Mouse (Mus musculus) embryonic fibroblast, embryonic 13.5 days (primary cell): Measurements from ENCODE around the gene Rnaseh2c. TPM values are rescaled to one million over a fixed set of nuclear protein-coding genes. Genes with fewer than 3 reads are reported as not detected.

Experiments used
- H3K27ac ChIP-seq: 2 replicates; pipeline ENCODE4 v1.5.1; 2012; ENCODE audit warnings: low read length, control low read depth, inconsistent platforms; ENCODE audit not compliant: insufficient read depth
- H3K4me1 ChIP-seq: 2 replicates; pipeline ENCODE4 v1.6.1; 2011; ENCODE audit warnings: low read length; ENCODE audit not compliant: control insufficient read depth, insufficient read depth
- H3K4me3 ChIP-seq: 2 replicates; pipeline ENCODE4 v1.5.1; 2011; ENCODE audit warnings: mild to moderate bottlenecking, control low read depth, low read length; ENCODE audit not compliant: insufficient read depth
- CTCF ChIP-seq: IDR thresholded peaks from 2 replicates; pipeline ENCODE4 v1.5.1; 2011; ENCODE audit warnings: mild to moderate bottlenecking, control low read depth, low read length, moderate library complexity, borderline replicate concordance; ENCODE audit not compliant: insufficient read depth
- POLR2A ChIP-seq: IDR thresholded peaks from 2 replicates; pipeline ENCODE4 v1.6.1; 2011; ENCODE audit warnings: low read depth, mild to moderate bottlenecking, control low read depth, low read length, moderate library complexity
- polyA plus RNA-seq: library from polyadenylated mRNA; stranded (reverse); fragments of >200 nt; gene quantifications from 2 replicates; pipeline ENCODE4 v1.2.4, GENCODE M21; 2011; ENCODE audit warnings: low read depth; ENCODE audit not compliant: missing spikeins, insufficient read length

Rnaseh2c gene
- polyA plus RNA-seq, 1 experiment, result 38.5 TPM

DNA sequence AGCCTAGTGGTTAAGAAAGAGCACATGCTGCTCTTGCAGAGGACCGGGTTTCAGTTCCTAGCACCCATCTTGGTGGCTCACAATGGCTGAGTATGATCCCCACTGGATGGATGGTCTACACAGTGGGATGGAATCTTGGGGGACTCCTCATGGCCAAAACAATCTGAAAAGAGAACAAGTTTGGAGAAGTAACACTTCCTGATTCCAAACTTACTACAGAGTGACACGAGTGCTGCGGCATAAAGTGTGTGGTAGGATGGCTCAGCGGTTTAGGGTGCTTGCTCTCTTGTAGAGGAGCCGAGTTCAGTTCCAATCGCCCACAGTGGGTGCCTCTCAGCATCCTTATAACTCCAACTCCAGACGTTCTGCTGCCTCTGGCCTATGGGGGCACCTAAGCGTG lies 23.6 kb downstream of the Rnaseh2c start:
- Histone ChIP-seq H3K4me1 (no peaks in the 10 kb centered on the region), H3K27ac (no peak overlapping the region), H3K4me3 (no peak overlapping the region)
- TF ChIP-seq POLR2A (no peak), CTCF (no peak)

GRCm38 (mm10) chr19:5629907-5630306 lies 28.2 kb downstream of the Rnaseh2c start:
- TF ChIP-seq CTCF (no peak), POLR2A (no peak)
- no peak overlapping the region for H3K4me3 ChIP-seq
- H3K4me1 ChIP-seq, result no peaks in the 10 kb centered on the region
- no peak overlapping the region for H3K27ac ChIP-seq

DNA sequence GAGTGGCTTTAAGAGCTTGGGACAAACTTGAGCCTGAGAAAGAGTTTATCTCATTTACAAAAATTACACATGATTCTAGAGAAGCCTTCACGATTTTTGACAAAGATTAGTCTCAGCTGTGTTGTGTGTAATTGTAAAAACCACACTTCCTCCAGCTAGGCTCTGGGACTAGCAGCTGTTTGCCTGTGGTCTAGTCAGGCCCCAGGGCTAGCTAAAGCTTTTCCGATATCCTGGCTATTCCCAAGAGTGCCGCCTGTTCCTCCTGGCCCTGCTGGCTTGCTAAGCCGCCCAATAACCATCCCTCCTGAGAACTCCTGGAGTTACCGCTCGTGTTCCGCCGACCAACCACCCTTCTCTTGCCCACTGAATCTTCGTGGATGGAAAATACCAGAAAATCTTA lies 30.4 kb downstream of the Rnaseh2c start:
- Histone ChIP-seq H3K27ac (no peak overlapping the region), H3K4me1 (peaks cover 3% of the 10 kb centered on the region; the same call in 1 of the 2 replicates), H3K4me3 (no peak overlapping the region)
- TF ChIP-seq CTCF, result no peak
- TF ChIP-seq POLR2A, result no peak

- TF ChIP-seq POLR2A (no peak), CTCF (no peak)
- Histone ChIP-seq H3K27ac (no peak overlapping the region), H3K4me3 (no peak overlapping the region), H3K4me1 (peaks cover 13% of the 10 kb centered on the region; the same call in 1 of the 2 replicates)
These were observed 34.4 kb downstream of the Rnaseh2c start for GRCm38 (mm10) chr19:5636036-5636570.

GRCm38 (mm10) chr19:5636571-5637041 lies 34.9 kb downstream of the Rnaseh2c start:
- no peak for TF ChIP-seq CTCF
- no peak for TF ChIP-seq POLR2A
- H3K27ac ChIP-seq, result peak overlapping the region; percentile 50
- peak overlapping the region; percentile 27 for H3K4me3 ChIP-seq
- peaks cover 13% of the 10 kb centered on the region; the same call in 1 of the 2 replicates for H3K4me1 ChIP-seq

- peak; percentile 79 for TF ChIP-seq POLR2A
- no peak for TF ChIP-seq CTCF
- Histone ChIP-seq H3K27ac (peak within 1 kb of the TSS; percentile 68), H3K4me1 (peaks cover 13% of the 10 kb centered on the region; the same call in 1 of the 2 replicates), H3K4me3 (peak within 1 kb of the TSS; percentile 92)
These were observed 35.7 kb downstream of the Rnaseh2c start, which contains the start of gene Rela for GRCm38 (mm10) chr19:5637069-5638047. Gene Rela (plus strand): TSS chr19:5637483.

DNA sequence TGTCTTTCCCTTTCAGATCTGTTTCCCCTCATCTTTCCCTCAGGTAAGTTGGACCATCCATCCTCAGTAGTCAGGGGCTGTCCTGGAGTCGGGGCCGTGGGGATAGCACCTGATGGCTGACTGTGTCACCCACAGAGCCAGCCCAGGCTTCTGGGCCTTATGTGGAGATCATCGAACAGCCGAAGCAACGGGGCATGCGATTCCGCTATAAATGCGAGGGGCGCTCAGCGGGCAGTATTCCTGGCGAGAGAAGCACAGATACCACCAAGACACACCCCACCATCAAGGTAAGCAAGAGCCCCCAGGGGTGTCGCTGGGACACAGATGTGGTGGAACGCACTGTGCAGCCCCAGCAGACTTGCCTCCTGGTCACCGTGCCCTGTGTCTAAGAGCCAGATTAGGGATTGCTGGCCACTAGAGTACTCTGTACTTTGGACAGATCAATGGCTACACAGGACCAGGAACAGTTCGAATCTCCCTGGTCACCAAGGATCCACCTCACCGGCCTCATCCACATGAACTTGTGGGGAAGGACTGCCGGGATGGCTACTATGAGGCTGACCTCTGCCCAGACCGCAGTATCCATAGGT lies 36.8 kb downstream of the Rnaseh2c start:
- H3K27ac ChIP-seq, result no peak overlapping the region
- TF ChIP-seq CTCF (no peak), POLR2A (no peak)
- peak overlapping the region; percentile 92 for H3K4me3 ChIP-seq
- H3K4me1 ChIP-seq, result peaks cover 13% of the 10 kb centered on the region; the same call in 1 of the 2 replicates

GRCm38 (mm10) chr19:5640339-5640738 lies 38.7 kb downstream of the Rnaseh2c start:
- no peak overlapping the region for H3K27ac ChIP-seq
- peaks cover 13% of the 10 kb centered on the region; the same call in 1 of the 2 replicates for H3K4me1 ChIP-seq
- TF ChIP-seq CTCF, result no peak
- no peak for TF ChIP-seq POLR2A
- no peak overlapping the region for H3K4me3 ChIP-seq

GRCm38 (mm10) chr19:5641021-5641420 lies 39.3 kb downstream of the Rnaseh2c start:
- peaks cover 13% of the 10 kb centered on the region; the same call in 1 of the 2 replicates for H3K4me1 ChIP-seq
- H3K4me3 ChIP-seq, result no peak overlapping the region
- no peak overlapping the region for H3K27ac ChIP-seq
- TF ChIP-seq POLR2A, result no peak
- no peak for TF ChIP-seq CTCF

GRCm38 (mm10) chr19:5641641-5642040 lies 40.0 kb downstream of the Rnaseh2c start:
- H3K4me1 ChIP-seq, result peaks cover 12% of the 10 kb centered on the region; the same call in 1 of the 2 replicates
- H3K4me3 ChIP-seq, result no peak overlapping the region
- H3K27ac ChIP-seq, result no peak overlapping the region
- TF ChIP-seq POLR2A (no peak), CTCF (no peak)
